Mouse (Mus musculus): ENCODE measurements at regions not wholly inside any gene's neighbourhood (a gene's known extent, or its start where the extent isn't known, plus 50 kb on each side); places are given as distances from the start of the nearest gene placed in this dataset.

DNA sequence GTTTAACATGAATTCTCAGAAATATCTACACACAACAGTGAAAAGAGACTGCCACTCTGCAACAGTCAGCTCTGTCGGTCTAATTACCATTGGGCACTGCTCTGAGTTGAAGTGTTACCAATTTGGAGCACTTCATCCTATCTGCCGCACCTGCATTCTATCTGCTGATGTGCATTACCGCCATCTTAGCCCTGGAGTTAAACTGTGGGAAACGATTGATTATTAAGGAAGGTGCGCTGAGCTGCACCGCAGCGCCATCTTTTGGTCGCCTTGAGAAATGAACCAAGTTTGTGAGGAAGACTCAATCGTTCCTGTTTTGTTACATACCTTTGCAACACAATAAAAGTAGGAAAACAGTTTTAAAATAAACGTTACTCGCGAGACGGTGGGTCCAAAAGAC is 110.5 kb downstream of the Rergl start:
- Histone ChIP-seq H3K27me3 (no peaks in the 10 kb centered on the region), H3K36me3 (no peaks in the 10 kb centered on the region), H3K4me1 (no peaks in the 10 kb centered on the region), H3K9ac (no peak overlapping the region), H3K9me3 (no peaks in the 10 kb centered on the region), H3K27ac (no peak overlapping the region), H3K4me2 (replicated peaks) (0 out of 2 replicates have a peak overlapping the region, but pooled peaks have one; percentile 24), H3K4me3 (no peak overlapping the region)
- 5% methylated on average over 13 of the region's 13 CpGs for WGBS
- no peak for ATAC-seq (ENCODE audit: insufficient number of reproducible peaks, insufficient read depth, low FRiP score, low TSS enrichment)

GRCm38 (mm10) chr6:139350939-139351338 is 150.8 kb downstream of the Rergl start:
- Histone ChIP-seq H3K4me1 (no peaks in the 10 kb centered on the region), H3K4me3 (no peak overlapping the region), H3K9me3 (no peaks in the 10 kb centered on the region), H3K4me2 (replicated peaks) (no peak overlapping the region), H3K27me3 (no peaks in the 10 kb centered on the region), H3K9ac (no peak overlapping the region), H3K36me3 (no peaks in the 10 kb centered on the region), H3K27ac (no peak overlapping the region)
- no peak for ATAC-seq (ENCODE audit: insufficient number of reproducible peaks, insufficient read depth, low FRiP score, low TSS enrichment)
- WGBS: 89% methylated on average over 2 of the region's 2 CpGs

GRCm38 (mm10) chr6:139325226-139325625 is 176.6 kb downstream of the Rergl start:
- Histone ChIP-seq H3K4me3 (no peak overlapping the region), H3K27ac (no peak overlapping the region), H3K36me3 (no peaks in the 10 kb centered on the region), H3K4me1 (no peaks in the 10 kb centered on the region), H3K27me3 (no peaks in the 10 kb centered on the region), H3K4me2 (replicated peaks) (no peak overlapping the region), H3K9me3 (no peaks in the 10 kb centered on the region), H3K9ac (no peak overlapping the region)
- ATAC-seq (ENCODE audit: insufficient number of reproducible peaks, insufficient read depth, low FRiP score, low TSS enrichment): no peak
- WGBS: 89% methylated on average over 7 of the region's 7 CpGs

DNA sequence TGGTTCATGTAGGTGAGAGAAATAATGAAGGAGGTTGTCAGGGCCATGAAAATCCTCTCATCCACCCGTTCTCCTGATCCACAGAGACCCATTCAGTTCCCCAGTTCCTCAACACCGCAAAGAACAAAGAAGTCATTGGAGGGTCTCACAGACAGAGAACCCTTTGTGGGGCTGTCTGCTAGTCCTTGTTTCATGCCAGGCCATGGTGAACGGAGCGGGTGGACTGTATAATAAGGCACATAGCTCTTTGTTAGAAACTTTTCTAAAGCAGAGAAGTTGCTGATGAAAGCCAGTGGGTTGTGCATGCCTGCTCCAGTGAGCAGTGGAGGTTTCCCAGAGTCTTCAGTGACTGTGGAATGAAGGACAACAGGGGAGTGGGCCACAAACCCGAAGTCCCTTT is 194.1 kb downstream of the Rergl start:
- WGBS: 26% methylated on average over 5 of the region's 5 CpGs
- Histone ChIP-seq H3K4me3 (no peak overlapping the region), H3K27ac (no peak overlapping the region), H3K27me3 (no peaks in the 10 kb centered on the region), H3K36me3 (no peaks in the 10 kb centered on the region), H3K4me2 (replicated peaks) (no peak overlapping the region), H3K9ac (no peak overlapping the region), H3K4me1 (no peaks in the 10 kb centered on the region), H3K9me3 (no peaks in the 10 kb centered on the region)
- no peak for ATAC-seq (ENCODE audit: insufficient number of reproducible peaks, insufficient read depth, low FRiP score, low TSS enrichment)

DNA sequence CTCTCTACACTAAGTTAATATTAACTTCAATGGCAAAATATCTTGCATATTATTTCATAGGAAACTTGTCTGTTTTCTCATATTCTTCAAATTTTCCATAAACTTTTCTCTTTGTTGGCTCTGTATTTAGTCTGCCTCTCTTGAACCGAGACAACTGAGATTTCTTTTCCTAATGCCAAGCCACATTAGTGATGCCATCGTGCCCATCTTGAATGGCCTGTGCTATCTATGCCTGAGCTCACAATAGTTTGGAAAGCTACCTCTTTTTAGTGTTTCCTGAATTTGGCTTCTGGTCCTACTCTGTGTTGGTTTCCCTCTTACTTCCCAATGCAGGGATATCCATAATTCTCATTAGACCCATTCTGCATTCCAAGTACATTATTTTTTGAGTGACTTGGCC is 197.5 kb downstream of the Rergl start:
- H3K4me2 ChIP-seq (replicated peaks): no peak overlapping the region
- WGBS: 77% methylated on average over 2 of the region's 2 CpGs
- no peak overlapping the region for H3K9ac ChIP-seq
- ATAC-seq (ENCODE audit: insufficient number of reproducible peaks, insufficient read depth, low FRiP score, low TSS enrichment): no peak
- no peaks in the 10 kb centered on the region for H3K4me1 ChIP-seq
- H3K9me3 ChIP-seq: no peaks in the 10 kb centered on the region
- H3K4me3 ChIP-seq: no peak overlapping the region
- H3K36me3 ChIP-seq: no peaks in the 10 kb centered on the region
- no peak overlapping the region for H3K27ac ChIP-seq
- no peaks in the 10 kb centered on the region for H3K27me3 ChIP-seq

DNA sequence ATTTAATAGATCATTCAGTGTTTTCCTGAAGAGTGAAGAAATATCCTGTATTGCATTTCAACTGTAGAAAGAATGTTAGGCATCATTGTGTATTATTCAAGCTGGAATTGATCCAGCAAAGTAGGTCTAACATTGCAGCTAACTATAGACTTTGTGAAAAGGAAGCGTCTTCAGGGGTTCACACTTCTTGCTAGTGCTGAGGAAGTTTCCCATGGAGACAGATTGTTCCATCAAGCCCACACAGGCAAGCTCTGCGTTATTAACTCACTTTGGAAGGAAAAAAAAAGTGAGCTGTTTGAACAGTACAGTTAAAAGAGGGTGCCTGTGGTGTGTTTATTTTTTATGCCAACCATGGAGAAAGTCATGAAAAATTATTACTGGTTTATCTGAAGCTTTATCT is 206.1 kb downstream of the Rergl start:
- Histone ChIP-seq H3K4me1 (no peaks in the 10 kb centered on the region), H3K9me3 (no peaks in the 10 kb centered on the region), H3K27me3 (no peaks in the 10 kb centered on the region), H3K27ac (no peak overlapping the region), H3K9ac (no peak overlapping the region), H3K4me3 (no peak overlapping the region), H3K4me2 (replicated peaks) (no peak overlapping the region), H3K36me3 (no peaks in the 10 kb centered on the region)
- ATAC-seq (ENCODE audit: insufficient number of reproducible peaks, insufficient read depth, low FRiP score, low TSS enrichment): no peak
- WGBS: 61% methylated on average over 2 of the region's 2 CpGs

DNA sequence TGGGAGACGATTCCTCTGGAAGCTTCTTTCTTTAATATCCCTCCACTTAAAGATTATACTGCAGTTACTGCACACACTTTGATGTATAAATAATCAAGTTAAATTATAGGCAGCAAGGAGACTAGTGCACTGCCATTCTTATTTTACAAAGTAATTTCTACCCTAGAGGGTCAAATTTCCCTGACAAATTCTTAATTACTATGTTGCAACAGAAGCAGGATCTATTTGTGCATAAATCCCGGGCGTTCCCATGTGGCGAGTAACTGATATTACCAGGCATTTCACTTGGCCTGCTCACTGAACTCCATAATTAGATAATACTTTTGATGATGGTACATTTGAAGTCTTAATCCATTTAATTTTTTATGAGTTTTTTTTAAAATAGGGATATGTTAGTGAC is 222.7 kb downstream of the Rergl start:
- Histone ChIP-seq H3K9ac (no peak overlapping the region), H3K27ac (no peak overlapping the region), H3K4me3 (no peak overlapping the region), H3K4me1 (no peaks in the 10 kb centered on the region), H3K9me3 (no peaks in the 10 kb centered on the region), H3K36me3 (no peaks in the 10 kb centered on the region), H3K27me3 (no peaks in the 10 kb centered on the region), H3K4me2 (replicated peaks) (no peak overlapping the region)
- 47% methylated on average over 4 of the region's 4 CpGs for WGBS
- ATAC-seq (ENCODE audit: insufficient number of reproducible peaks, insufficient read depth, low FRiP score, low TSS enrichment): no peak

DNA sequence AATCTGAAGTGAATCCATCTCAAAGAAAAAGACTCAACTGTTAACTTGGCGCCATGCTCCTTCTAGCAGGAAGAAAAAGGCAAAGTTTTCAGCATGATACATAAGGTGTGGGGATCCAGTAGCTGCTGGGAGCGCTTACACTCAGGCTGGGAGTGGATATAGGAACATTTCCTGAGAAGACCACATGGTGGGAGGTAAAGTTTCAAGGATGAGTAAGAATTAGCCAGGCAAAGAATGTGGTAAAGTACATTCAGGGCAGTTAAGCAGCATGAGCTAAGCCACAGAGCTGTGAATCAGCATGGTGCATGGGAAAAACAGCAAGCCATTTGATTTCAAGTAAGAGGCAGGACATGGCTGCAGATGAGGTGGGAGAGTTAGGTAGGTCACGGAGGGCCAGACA is 226.3 kb downstream of the Rergl start:
- no peak for ATAC-seq (ENCODE audit: insufficient number of reproducible peaks, insufficient read depth, low FRiP score, low TSS enrichment)
- H3K9ac ChIP-seq: no peak overlapping the region
- no peaks in the 10 kb centered on the region for H3K36me3 ChIP-seq
- no peak overlapping the region for H3K4me3 ChIP-seq
- no peak overlapping the region for H3K4me2 ChIP-seq (replicated peaks)
- 75% methylated on average over 3 of the region's 3 CpGs for WGBS
- H3K9me3 ChIP-seq: no peaks in the 10 kb centered on the region
- H3K27ac ChIP-seq: no peak overlapping the region
- H3K27me3 ChIP-seq: no peaks in the 10 kb centered on the region
- H3K4me1 ChIP-seq: no peaks in the 10 kb centered on the region

DNA sequence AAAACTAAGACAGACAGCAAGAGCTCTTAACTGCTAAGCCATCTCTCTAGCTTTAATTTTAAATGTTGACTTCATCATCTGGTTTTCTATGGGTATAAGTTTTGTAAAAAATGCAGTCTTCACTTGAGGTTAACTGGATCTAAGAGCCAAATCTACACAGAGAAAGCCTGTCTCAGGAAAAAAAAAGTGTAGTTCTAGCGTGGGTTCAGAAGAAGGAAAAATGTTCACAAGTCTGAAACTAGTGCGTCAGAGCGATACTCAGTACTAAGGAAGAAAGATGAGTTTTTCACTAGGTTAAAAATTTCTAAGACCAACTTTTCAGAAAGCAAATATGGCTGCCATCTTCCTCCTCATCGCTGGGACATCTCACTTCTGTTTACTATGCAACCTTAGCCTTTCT is 248.1 kb downstream of the Rergl start:
- Histone ChIP-seq H3K27ac (no peak overlapping the region), H3K4me2 (replicated peaks) (no peak overlapping the region), H3K27me3 (no peaks in the 10 kb centered on the region), H3K36me3 (no peaks in the 10 kb centered on the region), H3K9ac (no peak overlapping the region), H3K4me1 (no peaks in the 10 kb centered on the region), H3K9me3 (no peaks in the 10 kb centered on the region), H3K4me3 (no peak overlapping the region)
- no peak for ATAC-seq (ENCODE audit: insufficient number of reproducible peaks, insufficient read depth, low FRiP score, low TSS enrichment)
- WGBS: 95% methylated on average over 4 of the region's 4 CpGs

DNA sequence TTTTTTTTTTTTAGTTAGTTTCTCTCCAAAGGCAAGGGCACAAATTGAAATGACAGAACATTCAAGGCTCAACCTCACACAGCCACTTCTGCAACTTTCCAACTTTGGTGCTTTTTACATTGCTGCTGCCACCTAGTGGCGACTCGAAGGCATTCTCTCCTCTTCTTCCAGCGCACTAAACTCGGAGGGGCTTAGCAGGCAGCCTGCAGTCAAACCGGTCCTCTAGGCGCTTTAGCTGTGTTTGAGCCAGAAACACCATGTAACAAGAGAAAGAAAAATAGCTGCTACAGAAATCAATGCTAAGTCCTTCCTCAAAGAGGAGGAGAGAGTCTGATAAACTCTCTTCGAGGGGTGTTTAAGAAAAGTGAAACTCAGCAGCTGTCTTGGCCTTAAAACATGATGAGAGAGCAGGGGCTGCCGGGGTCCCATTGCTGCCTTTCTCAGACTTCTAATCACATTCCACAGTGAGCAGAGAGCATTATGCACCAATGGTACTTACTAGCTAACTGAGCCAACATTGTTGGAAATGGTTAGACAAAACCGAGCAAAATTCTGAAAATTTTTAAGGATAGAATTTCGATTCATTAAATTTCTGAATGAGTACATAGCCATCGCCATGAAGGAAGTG is 252.7 kb downstream of the Rergl start:
- peak; percentile 74 for ATAC-seq (ENCODE audit: insufficient number of reproducible peaks, insufficient read depth, low FRiP score, low TSS enrichment)
- Histone ChIP-seq H3K36me3 (no peaks in the 10 kb centered on the region), H3K4me3 (no peak overlapping the region), H3K9ac (no peak overlapping the region), H3K4me1 (no peaks in the 10 kb centered on the region), H3K4me2 (replicated peaks) (no peak overlapping the region), H3K27me3 (no peaks in the 10 kb centered on the region), H3K27ac (no peak overlapping the region), H3K9me3 (no peaks in the 10 kb centered on the region)
- 30% methylated on average over 11 of the region's 11 CpGs for WGBS

GRCm38 (mm10) chr6:139226127-139226526 is 275.6 kb downstream of the Rergl start:
- Histone ChIP-seq H3K27me3 (no peaks in the 10 kb centered on the region), H3K4me1 (no peaks in the 10 kb centered on the region), H3K4me3 (no peak overlapping the region), H3K9me3 (no peaks in the 10 kb centered on the region), H3K9ac (no peak overlapping the region), H3K27ac (no peak overlapping the region), H3K36me3 (no peaks in the 10 kb centered on the region), H3K4me2 (replicated peaks) (no peak overlapping the region)
- no peak for ATAC-seq (ENCODE audit: insufficient number of reproducible peaks, insufficient read depth, low FRiP score, low TSS enrichment)
- 92% methylated on average over 1 of the region's 1 CpGs for WGBS

- no peaks in the 10 kb centered on the region for H3K36me3 ChIP-seq
- 75% methylated on average over 3 of the region's 3 CpGs for WGBS
- H3K27me3 ChIP-seq: no peaks in the 10 kb centered on the region
- ATAC-seq (ENCODE audit: insufficient number of reproducible peaks, insufficient read depth, low FRiP score, low TSS enrichment): no peak
- no peaks in the 10 kb centered on the region for H3K4me1 ChIP-seq
- H3K9ac ChIP-seq: no peak overlapping the region
- no peak overlapping the region for H3K27ac ChIP-seq
- no peak overlapping the region for H3K4me2 ChIP-seq (replicated peaks)
- no peak overlapping the region for H3K4me3 ChIP-seq
- no peaks in the 10 kb centered on the region for H3K9me3 ChIP-seq
Measured at GRCm38 (mm10) chr6:139214488-139214887, 287.3 kb downstream of the Rergl start.

DNA sequence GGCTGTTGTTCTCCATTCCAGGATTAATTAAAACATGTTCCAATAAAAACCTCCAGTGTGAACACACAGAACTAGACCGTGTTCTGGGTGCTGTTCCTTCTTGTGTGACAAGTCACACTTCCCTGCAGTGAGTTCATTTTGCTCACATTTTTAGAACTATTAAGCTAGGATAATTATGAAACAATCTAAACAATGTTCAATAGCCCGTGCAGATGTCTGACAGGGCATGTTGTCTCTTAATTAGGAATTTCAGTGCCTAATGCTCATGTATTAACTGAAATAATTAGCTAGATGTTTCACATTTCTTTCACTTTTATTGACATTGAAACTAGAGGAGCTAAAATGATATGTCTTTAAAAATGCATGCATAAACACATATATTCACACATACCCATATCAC is 291.5 kb downstream of the Rergl start:
- no peaks in the 10 kb centered on the region for H3K27me3 ChIP-seq
- H3K4me1 ChIP-seq: no peaks in the 10 kb centered on the region
- no peak overlapping the region for H3K4me3 ChIP-seq
- no peak overlapping the region for H3K9ac ChIP-seq
- no peaks in the 10 kb centered on the region for H3K9me3 ChIP-seq
- H3K4me2 ChIP-seq (replicated peaks): no peak overlapping the region
- WGBS: 68% methylated on average over 2 of the region's 2 CpGs
- no peak overlapping the region for H3K27ac ChIP-seq
- no peak for ATAC-seq (ENCODE audit: insufficient number of reproducible peaks, insufficient read depth, low FRiP score, low TSS enrichment)
- no peaks in the 10 kb centered on the region for H3K36me3 ChIP-seq

Data from embryonic facial prominence, embryonic 12.5 days (tissue).